Mouse (Mus musculus) WW6 (cell line): Measurements from ENCODE around the gene Gm11020.
"Not testable (repeated sequence)": the region's sequence is repeated elsewhere in the genome, so short reads cannot be mapped to it uniquely, and the experiment has no call there.

Source experiments
- DNase-seq: peaks from one replicate; pipeline ENCODE4 v3.0.0-alpha.2; 2013; ENCODE audit warnings: low read depth, low spot score

The Gm11020 gene

GRCm38 (mm10) chr8:104321267-104321666 lies at the start of gene Gm11020:
Gene Gm11020 (plus strand): TSS chr8:104321567.
- not testable (repeated sequence) for DNase-seq

- DNase-seq = not testable (repeated sequence)
Measured at GRCm38 (mm10) chr8:104293081-104293480, 28.3 kb upstream of the Gm11020 start, which contains the start of gene Cmtm2a. Gene Cmtm2a (minus strand): TSS chr8:104293181.

DNA sequence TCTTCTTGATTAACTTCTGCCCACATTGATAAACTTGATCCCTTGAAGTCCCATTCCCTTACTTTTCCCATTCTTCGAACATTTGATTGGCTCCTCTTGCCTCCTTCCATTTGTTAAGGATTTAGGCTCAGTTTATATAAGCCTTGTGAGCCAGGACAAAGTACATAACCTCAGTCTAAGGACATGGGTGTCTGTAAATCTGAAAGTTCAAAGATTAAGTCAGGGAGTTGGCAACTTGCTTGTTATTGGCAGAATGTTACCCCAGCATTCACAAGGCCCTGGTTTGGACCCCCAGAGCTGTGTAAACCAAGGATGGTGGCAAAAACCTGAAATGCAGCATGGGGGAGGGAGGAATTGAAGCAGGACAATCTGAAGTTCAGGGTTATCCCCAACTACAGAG lies 27.0 kb upstream of the Gm11020 start:
- DNase-seq = no peak

DNA sequence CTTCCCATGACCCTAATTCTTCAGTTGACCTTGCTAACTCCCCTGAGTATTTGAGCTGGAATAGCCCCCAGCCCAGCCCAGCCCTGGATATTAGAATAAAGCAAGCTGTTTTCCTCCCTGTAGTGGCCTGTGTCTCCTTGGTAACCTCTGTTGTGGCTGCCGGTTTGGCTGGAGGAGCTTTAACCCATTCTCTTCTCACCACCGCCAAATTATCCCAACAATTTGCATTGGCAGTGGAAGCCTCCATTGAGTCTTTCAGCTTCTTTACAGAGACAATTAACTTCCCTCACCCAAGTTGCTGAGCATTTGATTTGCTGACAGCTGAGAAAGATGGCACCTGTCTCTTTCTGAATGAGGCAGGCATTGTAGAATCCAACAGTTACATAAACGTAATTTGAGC lies 19.8 kb upstream of the Gm11020 start:
- not testable (repeated sequence) for DNase-seq

DNA sequence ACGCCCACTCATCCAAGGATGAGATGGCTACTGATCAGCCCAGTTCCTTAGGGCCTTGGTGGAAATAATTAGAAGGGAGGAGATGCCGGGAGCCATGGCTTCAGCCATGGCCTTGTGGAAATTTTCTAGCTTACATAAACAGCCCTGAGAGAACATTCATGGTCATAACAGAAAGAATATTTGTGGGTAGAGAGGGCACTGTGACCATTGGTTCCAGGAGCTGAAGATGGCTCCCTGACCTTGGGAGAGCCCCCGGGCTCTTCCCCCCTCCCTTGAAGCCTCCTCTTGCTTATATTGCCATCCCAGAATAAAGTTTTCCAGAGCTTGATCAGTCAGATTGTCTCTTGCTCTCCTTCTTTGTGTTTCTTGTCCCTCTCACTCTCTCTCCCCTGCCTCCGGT lies 18.8 kb upstream of the Gm11020 start:
- DNase-seq = not testable (repeated sequence)

- DNase-seq = no peak
Measured at GRCm38 (mm10) chr8:104304962-104305361, 16.4 kb upstream of the Gm11020 start.

- not testable (repeated sequence) for DNase-seq
Measured at GRCm38 (mm10) chr8:104308341-104308740, 13.0 kb upstream of the Gm11020 start.

- DNase-seq = not testable (repeated sequence)
Measured at GRCm38 (mm10) chr8:104309441-104310155, 11.8 kb upstream of the Gm11020 start, which contains the start of the genes Gm45711 and Cmtm1. Gene Gm45711 (minus strand): TSS chr8:104310081. Gene Cmtm1 (minus strand): TSS chr8:104310145.

DNA sequence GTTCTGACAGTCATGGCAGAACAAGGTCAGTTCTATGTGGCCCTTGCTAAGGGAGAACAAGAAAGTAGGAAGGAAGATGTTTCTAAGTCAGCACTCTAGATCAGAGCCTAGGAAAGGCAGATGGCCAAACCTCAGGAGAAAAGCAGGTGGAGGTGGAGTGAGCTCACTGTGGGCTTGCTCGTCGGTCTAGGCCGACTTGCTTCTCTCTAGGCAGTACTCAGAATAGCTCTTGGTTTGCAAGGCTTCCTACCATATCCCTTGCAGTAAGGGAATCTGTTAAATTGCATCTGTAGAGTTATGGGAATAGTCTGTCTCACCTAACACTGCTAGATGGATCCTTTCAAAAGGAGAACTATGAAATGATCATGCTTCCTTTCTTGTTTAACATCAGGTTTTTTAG lies 9.3 kb upstream of the Gm11020 start:
- DNase-seq = not testable (repeated sequence)

GRCm38 (mm10) chr8:104313311-104313710 lies 8.1 kb upstream of the Gm11020 start:
- DNase-seq = no peak

- not testable (repeated sequence) for DNase-seq
Measured at GRCm38 (mm10) chr8:104321930-104322329, 563 bp downstream of the Gm11020 start, which contains the start of gene Cmtm2b. Gene Cmtm2b (plus strand): TSS chr8:104322230.

GRCm38 (mm10) chr8:104332665-104333631 lies 11.6 kb downstream of the Gm11020 start:
- no peak for DNase-seq

GRCm38 (mm10) chr8:104333786-104334185 lies 12.4 kb downstream of the Gm11020 start:
- DNase-seq = no peak

- no peak for DNase-seq
Measured at GRCm38 (mm10) chr8:104334196-104334595, 12.8 kb downstream of the Gm11020 start.

GRCm38 (mm10) chr8:104336806-104337205 lies 15.4 kb downstream of the Gm11020 start:
- no peak for DNase-seq

- DNase-seq = no peak
Measured at GRCm38 (mm10) chr8:104337890-104338289, 16.5 kb downstream of the Gm11020 start.

- no peak for DNase-seq
Measured at GRCm38 (mm10) chr8:104339229-104339982, 18.0 kb downstream of the Gm11020 start, which contains the start of gene Cmtm3. Gene Cmtm3 (plus strand): TSS chr8:104339410.

- DNase-seq = no peak
Measured at GRCm38 (mm10) chr8:104339983-104340232, 18.5 kb downstream of the Gm11020 start.

DNA sequence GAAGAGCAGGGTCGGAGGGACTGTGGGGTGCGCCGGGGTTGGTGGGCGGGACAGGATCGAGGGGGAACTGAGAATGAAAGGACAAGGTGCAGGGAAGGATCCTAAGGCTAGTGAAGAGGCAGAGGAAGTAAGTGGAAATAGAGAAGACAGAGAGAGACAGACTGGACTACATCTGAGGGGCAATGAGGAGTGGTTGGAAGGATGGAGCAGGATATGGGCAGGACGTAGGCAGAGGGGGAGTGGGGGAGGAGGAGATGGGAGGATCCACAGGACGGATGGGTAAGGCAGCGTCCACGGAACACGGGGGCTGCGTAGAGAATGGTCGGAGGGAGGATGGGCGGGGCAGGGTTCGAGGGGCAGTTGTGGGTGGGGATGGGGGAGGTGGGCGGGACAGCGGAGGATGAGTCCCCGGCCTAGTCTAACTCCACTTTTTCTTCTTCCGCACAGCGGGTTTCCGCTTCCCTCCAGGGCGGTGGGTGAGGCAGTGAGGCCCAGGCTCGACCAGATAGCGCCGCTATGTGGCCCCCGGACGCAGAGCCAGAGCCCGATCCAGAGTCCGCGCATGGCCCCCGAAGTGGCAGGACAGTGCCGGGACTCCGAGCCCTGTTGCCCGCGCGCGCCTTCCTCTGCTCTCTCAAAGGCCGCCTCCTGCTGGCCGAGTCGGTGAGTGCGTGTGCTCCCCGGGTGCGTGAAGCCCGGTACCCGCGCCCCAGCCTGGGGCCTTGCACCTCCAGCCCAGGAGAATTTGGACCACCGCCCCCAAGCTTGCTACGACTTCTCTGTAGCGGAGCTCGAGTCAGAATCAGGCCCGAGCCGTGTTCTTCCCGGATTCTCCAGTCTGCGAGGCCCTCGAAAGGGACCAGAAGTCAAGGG lies 19.1 kb downstream of the Gm11020 start:
- peak; percentile 54 for DNase-seq

DNA sequence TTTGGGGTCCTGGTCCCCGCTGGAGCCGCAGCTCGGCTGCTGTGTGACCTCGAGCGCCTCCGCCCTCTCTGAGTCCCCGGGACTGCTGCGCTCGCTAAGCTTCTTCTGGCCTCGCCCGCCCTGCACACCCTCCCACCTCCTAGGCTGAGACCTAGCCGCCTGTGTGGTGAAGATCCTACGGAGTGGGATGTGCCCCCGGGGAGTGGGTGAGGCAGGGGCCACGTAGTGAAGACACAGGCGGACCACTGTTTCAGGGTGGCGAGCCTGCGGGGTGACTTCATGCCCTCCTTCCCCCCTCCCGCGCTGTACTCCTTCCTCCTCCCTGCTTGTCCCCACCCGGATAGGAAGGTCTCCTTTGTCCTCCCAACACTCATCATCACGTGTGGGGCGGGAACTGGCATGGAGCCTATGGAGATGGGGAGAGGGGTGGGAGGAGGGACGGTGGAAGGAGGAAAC lies 19.8 kb downstream of the Gm11020 start:
- DNase-seq = peak; percentile 58
